Mouse (Mus musculus): Measurements from ENCODE around the gene Tnfrsf14. TPM values are rescaled to one million over a fixed set of nuclear protein-coding genes. Genes with fewer than 3 reads are reported as not detected.

The Tnfrsf14 gene
- polyA plus RNA-seq, 1 experiment from 2014 or later, result not detected

DNA sequence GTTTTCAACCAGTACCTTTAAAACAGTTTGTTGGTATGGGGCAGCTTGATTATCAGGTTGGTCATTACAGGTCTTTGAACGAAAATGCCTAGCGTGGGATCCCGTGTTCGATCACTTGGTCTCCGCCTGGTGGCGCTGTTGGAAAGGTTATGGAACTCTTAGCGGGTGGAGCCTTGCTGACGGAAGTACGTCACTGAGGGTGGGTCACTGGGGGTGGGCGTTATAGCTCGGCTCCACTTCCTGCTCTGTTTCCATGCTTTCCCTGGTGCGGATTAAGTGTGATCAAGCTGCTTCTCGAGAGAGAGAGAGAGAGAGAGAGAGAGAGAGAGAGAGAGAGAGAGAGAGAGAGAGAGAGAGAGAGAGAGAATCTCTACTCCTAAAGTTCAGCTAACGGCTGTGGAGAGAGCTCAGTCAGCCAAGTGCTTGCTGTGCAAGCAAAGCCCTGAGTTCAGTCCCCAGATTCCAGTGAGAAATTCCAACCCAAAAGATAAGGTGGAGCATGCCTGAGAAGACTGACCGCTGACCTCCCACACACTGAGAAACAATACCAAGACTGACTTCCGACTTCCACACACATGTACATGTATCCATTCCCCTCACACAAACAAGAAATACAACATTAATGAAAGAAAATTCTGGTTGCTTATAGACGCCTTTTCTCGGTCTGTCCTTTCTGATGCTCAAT, 50.4 kb downstream of the Tnfrsf14 start:
- WGBS, result 12% methylated on average over 18 of the region's 18 CpGs

DNA sequence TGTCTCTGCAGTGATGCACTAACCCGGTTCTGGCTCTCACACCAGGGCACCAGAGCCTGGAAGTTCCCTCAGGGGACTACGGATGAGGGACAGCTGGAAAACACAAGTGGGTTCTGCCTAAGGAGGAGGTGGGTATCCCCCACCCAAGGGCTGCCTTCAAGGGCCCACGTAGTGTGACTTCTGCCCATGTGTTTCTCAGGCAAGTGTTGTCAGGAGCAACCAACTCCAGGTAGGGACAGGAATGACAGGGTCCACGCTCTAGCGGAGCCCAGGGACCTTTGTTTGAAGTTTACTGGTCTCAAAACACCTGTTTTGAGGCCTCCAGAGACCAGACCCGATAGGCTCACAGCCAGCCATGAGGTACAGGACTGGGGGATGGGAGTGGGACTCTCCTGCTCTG, 55.2 kb downstream of the Tnfrsf14 start:
- no peak for ATAC-seq (ENCODE audit: low read depth)
- H3K4me1 ChIP-seq (ENCODE audit: control insufficient read depth, insufficient read depth, low read length), result 0 out of 2 replicates have a peak, but pooled peaks cover under 1% of the 10 kb centered on the region
- H3K27me3 ChIP-seq (ENCODE audit: control insufficient read depth, insufficient read depth, low read length), result no peaks in the 10 kb centered on the region; the same call in 1 of the 2 replicates
- 75% methylated on average over 6 of the region's 6 CpGs for WGBS
- H3K4me2 ChIP-seq (ENCODE audit: low read depth, low read length), result no peak overlapping the region
- no peaks in the 10 kb centered on the region for H3K36me3 ChIP-seq (ENCODE audit: control insufficient read depth, insufficient read depth, low read length)
- no peak overlapping the region for H3K27ac ChIP-seq (ENCODE audit: low read depth, low read length)
- H3K9me3 ChIP-seq (ENCODE audit: control insufficient read depth, low read length), result no peaks in the 10 kb centered on the region
- H3K4me3 ChIP-seq (ENCODE audit: low read depth, low read length), result no peak overlapping the region
- no peak overlapping the region for H3K9ac ChIP-seq (replicated peaks; ENCODE audit: low read depth, low read length)

More for the DNA sequence above, 50.4 kb downstream of the Tnfrsf14 start:
- no peaks in the 10 kb centered on the region for H3K9me3 ChIP-seq (ENCODE audit: control insufficient read depth, low read length)
- no peaks in the 10 kb centered on the region for H3K27me3 ChIP-seq (ENCODE audit: control insufficient read depth, insufficient read depth, low read length)
- 0 out of 2 replicates have a peak, but pooled peaks cover 5% of the 10 kb centered on the region for H3K4me1 ChIP-seq (ENCODE audit: control insufficient read depth, insufficient read depth, low read length)
- peak overlapping the region; percentile 18; the same call in 1 of the 2 replicates for H3K4me3 ChIP-seq (ENCODE audit: low read depth, low read length)
- peak; percentile 97 for ATAC-seq (ENCODE audit: low read depth)
- H3K36me3 ChIP-seq (ENCODE audit: control insufficient read depth, insufficient read depth, low read length), result no peaks in the 10 kb centered on the region
- peak overlapping the region; percentile 45; the same call in 1 of the 2 replicates for H3K27ac ChIP-seq (ENCODE audit: low read depth, low read length)
- H3K4me2 ChIP-seq (ENCODE audit: low read depth, low read length), result peak overlapping the region; percentile 48
- no peak overlapping the region; the same call in 1 of the 2 replicates for H3K9ac ChIP-seq (replicated peaks; ENCODE audit: low read depth, low read length)

Other genes starting within 250 kb of the Tnfrsf14 start
- 1.1 and 1.3 TPM in 2 replicates for gene Ttc34, start 91.1 kb downstream of the Tnfrsf14 start, polyA plus RNA-seq (2014; fragmentation: Nextera tagmentation; extraction: Ambion mirVana)
- 0.40 and 0.50 TPM in 2 replicates for gene Mmel1, start 59.0 kb downstream of the Tnfrsf14 start, polyA plus RNA-seq (2014; fragmentation: Nextera tagmentation; extraction: Ambion mirVana)
- gene Fam213b, start 29.4 kb downstream of the Tnfrsf14 start, polyA plus RNA-seq (2014; fragmentation: Nextera tagmentation; extraction: Ambion mirVana), result 51.9 and 64.7 TPM in 2 replicates
- gene Hes5, start 32.4 kb upstream of the Tnfrsf14 start, polyA plus RNA-seq (2014; fragmentation: Nextera tagmentation; extraction: Ambion mirVana), result 40.9 and 60.1 TPM in 2 replicates
- 36.1 and 37.3 TPM in 2 replicates for gene Pank4, start 35.6 kb upstream of the Tnfrsf14 start, polyA plus RNA-seq (2014; fragmentation: Nextera tagmentation; extraction: Ambion mirVana)
- 10.7 and 16.0 TPM in 2 replicates for gene Plch2, start 128.2 kb upstream of the Tnfrsf14 start, polyA plus RNA-seq (2014; fragmentation: Nextera tagmentation; extraction: Ambion mirVana)
- 6.6 and 8.6 TPM in 2 replicates for gene Pex10, start 138.5 kb upstream of the Tnfrsf14 start, polyA plus RNA-seq (2014; fragmentation: Nextera tagmentation; extraction: Ambion mirVana)
- 132 and 137 TPM in 2 replicates for gene Rer1, start 157.8 kb upstream of the Tnfrsf14 start, polyA plus RNA-seq (2014; fragmentation: Nextera tagmentation; extraction: Ambion mirVana)
- gene Morn1, start 158.0 kb upstream of the Tnfrsf14 start, polyA plus RNA-seq (2014; fragmentation: Nextera tagmentation; extraction: Ambion mirVana), result 6.3 and 6.8 TPM in 2 replicates